Mouse (Mus musculus): ENCODE results near the gene Gm21974. TPM values are rescaled to one million over a fixed set of nuclear protein-coding genes. Genes with fewer than 3 reads are reported as not detected.

Gene Gm21974
- polyA plus RNA-seq, 1 experiment from 2014 or later: not detected

- Histone ChIP-seq H3K36me3 (peaks cover 45% of the 10 kb centered on the region), H3K9me3 (no peaks in the 10 kb centered on the region), H3K27me3 (no peaks in the 10 kb centered on the region), H3K4me1 (replicated peaks) (peaks cover 4% of the 10 kb centered on the region; the same call in 1 of the 2 replicates), H3K27ac (no peak overlapping the region), H3K4me2 (no peak overlapping the region), H3K9ac (replicated peaks) (no peak overlapping the region), H3K4me3 (replicated peaks) (no peak overlapping the region)
- ATAC-seq (ENCODE audit: insufficient number of reproducible peaks, insufficient read depth, low FRiP score, low TSS enrichment, low read depth): no peak
- 88% methylated on average over 12 of the region's 12 CpGs for WGBS
These were observed 20.0 kb upstream of the Gm21974 start for GRCm38 (mm10) chr7:127915293-127915692.

- no peaks in the 10 kb centered on the region for H3K9me3 ChIP-seq
- H3K4me1 ChIP-seq (replicated peaks): peaks cover 4% of the 10 kb centered on the region; the same call in 1 of the 2 replicates
- no peak for ATAC-seq (ENCODE audit: insufficient number of reproducible peaks, insufficient read depth, low FRiP score, low TSS enrichment, low read depth)
- H3K4me2 ChIP-seq: peak overlapping the region; percentile 68
- peak overlapping the region; percentile 94 for H3K4me3 ChIP-seq (replicated peaks)
- H3K27me3 ChIP-seq: no peaks in the 10 kb centered on the region
- peak overlapping the region; percentile 76 for H3K9ac ChIP-seq (replicated peaks)
- peaks cover 49% of the 10 kb centered on the region for H3K36me3 ChIP-seq
- peak overlapping the region; percentile 93 for H3K27ac ChIP-seq
- WGBS: 32% methylated on average over 4 of the region's 4 CpGs
These were observed 17.7 kb upstream of the Gm21974 start for GRCm38 (mm10) chr7:127912938-127913337.

GRCm38 (mm10) chr7:127912190-127912871, 17.1 kb upstream of the Gm21974 start, which contains the start of gene Kat8:
Gene Kat8 (plus strand): TSS chr7:127912516.
- peak; percentile 92 for ATAC-seq (ENCODE audit: insufficient number of reproducible peaks, insufficient read depth, low FRiP score, low TSS enrichment, low read depth)
- H3K36me3 ChIP-seq: peaks cover 50% of the 10 kb centered on the region

GRCm38 (mm10) chr7:127908656-127909055, 13.4 kb upstream of the Gm21974 start:
- Histone ChIP-seq H3K36me3 (peaks cover 52% of the 10 kb centered on the region), H3K4me2 (no peak overlapping the region), H3K4me1 (replicated peaks) (peaks cover 15% of the 10 kb centered on the region), H3K9me3 (no peaks in the 10 kb centered on the region), H3K9ac (replicated peaks) (no peak overlapping the region), H3K27ac (no peak overlapping the region), H3K4me3 (replicated peaks) (no peak overlapping the region), H3K27me3 (no peaks in the 10 kb centered on the region)
- WGBS: 93% methylated on average over 4 of the region's 4 CpGs
- ATAC-seq (ENCODE audit: insufficient number of reproducible peaks, insufficient read depth, low FRiP score, low TSS enrichment, low read depth): no peak

More at GRCm38 (mm10) chr7:127912190-127912871, 17.1 kb upstream of the Gm21974 start, which contains the start of gene Kat8:
- peak within 1 kb of the TSS; percentile 76 for H3K9ac ChIP-seq (replicated peaks)
- under 1% methylated on average over 40 of the region's 40 CpGs for WGBS
- H3K9me3 ChIP-seq: no peaks in the 10 kb centered on the region
- peak within 1 kb of the TSS; percentile 68 for H3K4me2 ChIP-seq
- H3K27ac ChIP-seq: peak within 1 kb of the TSS; percentile 93
- H3K4me1 ChIP-seq (replicated peaks): peaks cover 4% of the 10 kb centered on the region; the same call in 1 of the 2 replicates
- H3K27me3 ChIP-seq: no peaks in the 10 kb centered on the region
- H3K4me3 ChIP-seq (replicated peaks): peak within 1 kb of the TSS; percentile 94

GRCm38 (mm10) chr7:127907939-127908338, 12.7 kb upstream of the Gm21974 start:
- Histone ChIP-seq H3K27me3 (no peaks in the 10 kb centered on the region), H3K36me3 (peaks cover 52% of the 10 kb centered on the region), H3K9me3 (no peaks in the 10 kb centered on the region), H3K4me1 (replicated peaks) (peaks cover 11% of the 10 kb centered on the region), H3K9ac (replicated peaks) (no peak overlapping the region), H3K27ac (no peak overlapping the region), H3K4me2 (no peak overlapping the region), H3K4me3 (replicated peaks) (no peak overlapping the region)
- ATAC-seq (ENCODE audit: insufficient number of reproducible peaks, insufficient read depth, low FRiP score, low TSS enrichment, low read depth): no peak
- 93% methylated on average over 12 of the region's 12 CpGs for WGBS

GRCm38 (mm10) chr7:127903971-127904796, 8.9 kb upstream of the Gm21974 start, which contains the start of gene Bckdk:
Gene Bckdk (plus strand): TSS chr7:127904082.
- Histone ChIP-seq H3K4me1 (replicated peaks) (peaks cover 11% of the 10 kb centered on the region), H3K36me3 (peaks cover 42% of the 10 kb centered on the region), H3K27me3 (0 out of 2 replicates have a peak, but pooled peaks cover 2% of the 10 kb centered on the region), H3K4me2 (peak within 1 kb of the TSS; percentile 83), H3K4me3 (replicated peaks) (peak within 1 kb of the TSS; percentile 55), H3K27ac (peak within 1 kb of the TSS; percentile 80), H3K9me3 (no peaks in the 10 kb centered on the region), H3K9ac (replicated peaks) (peak within 1 kb of the TSS; percentile 78)
- ATAC-seq (ENCODE audit: insufficient number of reproducible peaks, insufficient read depth, low FRiP score, low TSS enrichment, low read depth): peak; percentile 87
- WGBS: 6% methylated on average over 38 of the region's 38 CpGs

- H3K27ac ChIP-seq: no peak overlapping the region
- H3K36me3 ChIP-seq: peaks cover 18% of the 10 kb centered on the region
- 82% methylated on average over 2 of the region's 2 CpGs for WGBS
- 0 out of 2 replicates have a peak, but pooled peaks cover 2% of the 10 kb centered on the region for H3K27me3 ChIP-seq
- H3K4me2 ChIP-seq: no peak overlapping the region
- H3K9ac ChIP-seq (replicated peaks): no peak overlapping the region
- peaks cover 11% of the 10 kb centered on the region for H3K4me1 ChIP-seq (replicated peaks)
- no peak overlapping the region for H3K4me3 ChIP-seq (replicated peaks)
- ATAC-seq (ENCODE audit: insufficient number of reproducible peaks, insufficient read depth, low FRiP score, low TSS enrichment, low read depth): no peak
- H3K9me3 ChIP-seq: no peaks in the 10 kb centered on the region
These were observed 6.5 kb upstream of the Gm21974 start for GRCm38 (mm10) chr7:127901772-127902171.

- Histone ChIP-seq H3K4me3 (replicated peaks) (no peak overlapping the region), H3K9ac (replicated peaks) (no peak overlapping the region), H3K9me3 (no peaks in the 10 kb centered on the region), H3K36me3 (0 out of 2 replicates have a peak, but pooled peaks cover under 1% of the 10 kb centered on the region), H3K4me1 (replicated peaks) (peaks cover 8% of the 10 kb centered on the region), H3K4me2 (no peak overlapping the region), H3K27ac (no peak overlapping the region), H3K27me3 (0 out of 2 replicates have a peak, but pooled peaks cover 2% of the 10 kb centered on the region)
- ATAC-seq (ENCODE audit: insufficient number of reproducible peaks, insufficient read depth, low FRiP score, low TSS enrichment, low read depth): no peak
- WGBS: 47% methylated on average over 7 of the region's 7 CpGs
These were observed 4.7 kb upstream of the Gm21974 start for GRCm38 (mm10) chr7:127899997-127900396.

- no peak overlapping the region for H3K27ac ChIP-seq
- H3K4me1 ChIP-seq (replicated peaks): peaks cover 9% of the 10 kb centered on the region
- H3K36me3 ChIP-seq: peaks cover 6% of the 10 kb centered on the region
- H3K4me2 ChIP-seq: no peak overlapping the region
- H3K9ac ChIP-seq (replicated peaks): no peak overlapping the region
- H3K4me3 ChIP-seq (replicated peaks): no peak overlapping the region
- 0 out of 2 replicates have a peak, but pooled peaks cover 2% of the 10 kb centered on the region for H3K27me3 ChIP-seq
- H3K9me3 ChIP-seq: no peaks in the 10 kb centered on the region
- no peak for ATAC-seq (ENCODE audit: insufficient number of reproducible peaks, insufficient read depth, low FRiP score, low TSS enrichment, low read depth)
- WGBS: 32% methylated on average over 10 of the region's 10 CpGs
These were observed 3.1 kb upstream of the Gm21974 start for GRCm38 (mm10) chr7:127898179-127898956.

- Histone ChIP-seq H3K4me3 (replicated peaks) (no peak overlapping the region), H3K27ac (no peak overlapping the region), H3K4me2 (no peak overlapping the region), H3K36me3 (peaks cover 14% of the 10 kb centered on the region), H3K27me3 (0 out of 2 replicates have a peak, but pooled peaks cover 2% of the 10 kb centered on the region), H3K9ac (replicated peaks) (no peak overlapping the region), H3K9me3 (no peaks in the 10 kb centered on the region), H3K4me1 (replicated peaks) (peaks cover 9% of the 10 kb centered on the region)
- WGBS: 85% methylated on average over 7 of the region's 7 CpGs
- ATAC-seq (ENCODE audit: insufficient number of reproducible peaks, insufficient read depth, low FRiP score, low TSS enrichment, low read depth): no peak
These were observed 2.3 kb upstream of the Gm21974 start for GRCm38 (mm10) chr7:127897542-127897941.

Data from limb, embryonic 12.5 days (tissue).